Mouse (Mus musculus) intestine, postnatal 0 days (tissue): ENCODE measurements around the gene Smim23. TPM values are rescaled to one million over a fixed set of nuclear protein-coding genes. Genes with fewer than 3 reads are reported as not detected.

Source experiments
- ATAC-seq: fragments of 200-750 bp; cut with Nextera tagmentation; 2 replicates; pipeline ENCODE4 v1.8.0; 2017; ENCODE audit warnings: mild to moderate bottlenecking, moderate TSS enrichment, moderate library complexity
- H3K27ac ChIP-seq: fragments of 300-500 bp; sonication (generic); 2 replicates; pipeline ENCODE4 v1.5.1; 2014; ENCODE audit warnings: mild to moderate bottlenecking, low read depth, low read length, moderate library complexity
- H3K27me3 ChIP-seq: fragments of 300-500 bp; sonication (generic); replicated peaks from 2 replicates; pipeline ENCODE4 v1.6.1; 2014; ENCODE audit warnings: low read length, mixed read lengths; ENCODE audit not compliant: control insufficient read depth, insufficient read depth
- H3K36me3 ChIP-seq: fragments of 300-500 bp; sonication (generic); 2 replicates; pipeline ENCODE4 v1.6.1; 2014; ENCODE audit warnings: mild to moderate bottlenecking, moderate library complexity; ENCODE audit not compliant: control insufficient read depth, insufficient read depth
- H3K4me1 ChIP-seq: fragments of 300-500 bp; sonication (generic); replicated peaks from 2 replicates; pipeline ENCODE4 v1.6.1; 2014; ENCODE audit warnings: antibody characterized with exemption, low read length, mixed read lengths; ENCODE audit not compliant: control insufficient read depth, insufficient read depth
- H3K4me2 ChIP-seq: fragments of 300-500 bp; sonication (generic); replicated peaks from 2 replicates; pipeline ENCODE4 v1.6.1; 2014; ENCODE audit warnings: low read depth, mild to moderate bottlenecking, moderate library complexity
- H3K4me3 ChIP-seq: fragments of 300-500 bp; sonication (generic); 2 replicates; pipeline ENCODE4 v1.5.1; 2014; ENCODE audit warnings: low read depth, low read length
- H3K9ac ChIP-seq: fragments of 300-500 bp; sonication (generic); 2 replicates; pipeline ENCODE4 v1.6.1; 2014; ENCODE audit warnings: mild to moderate bottlenecking, low read depth, low read length
- H3K9me3 ChIP-seq: fragments of 300-500 bp; sonication (generic); 2 replicates; pipeline ENCODE4 v1.6.1; 2016; ENCODE audit warnings: mixed run types; ENCODE audit not compliant: control insufficient read depth
- CTCF ChIP-seq: sonication (generic); IDR thresholded peaks from 2 replicates; pipeline ENCODE4 v1.5.1; 2016; ENCODE audit warnings: low read depth, mild to moderate bottlenecking, control low read depth, antibody characterized with exemption, moderate library complexity
- WGBS: fragments of 180-500 bp; shearing (Covaris S2); extraction: QIAGEN DNeasy Blood & Tissue Kit; methylation state at CpG from one replicate; pipeline ENCODE4 v1.1.7; 2014; 5-methylcytosine and 5-hydroxymethylcytosine counted together
- polyA plus RNA-seq: library from polyadenylated mRNA; unstranded; fragments of >200 nt; fragmentation: Nextera tagmentation; extraction: Ambion mirVana; gene quantifications from 2 replicates; pipeline ENCODE4 v1.2.1, GENCODE M21; 2015

Smim23 gene
- polyA plus RNA-seq, 1 experiment from 2014 or later: not detected

DNA sequence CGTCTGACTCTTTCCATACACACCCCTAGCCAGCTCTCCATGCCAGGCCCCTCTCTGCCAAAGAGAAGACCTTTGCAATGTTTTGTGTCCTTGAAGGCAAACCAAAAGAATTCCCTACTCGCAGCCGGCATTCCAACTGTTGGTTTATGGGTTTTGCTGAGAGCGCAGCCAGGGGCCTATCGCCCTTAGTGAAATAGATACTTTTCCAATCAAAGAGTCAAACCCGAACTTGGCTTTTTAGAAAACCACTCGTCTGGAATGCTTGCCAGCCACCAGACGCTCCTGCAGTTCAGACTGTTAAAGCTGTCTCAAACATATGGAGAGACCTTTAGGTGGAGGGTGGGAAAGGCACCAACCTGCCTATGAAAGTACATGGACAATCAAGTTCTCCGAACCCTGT is 15.9 kb upstream of the Smim23 start:
- Histone ChIP-seq H3K36me3 (no peaks in the 10 kb centered on the region), H3K9me3 (no peaks in the 10 kb centered on the region; the same call in 1 of the 2 replicates), H3K9ac (no peak overlapping the region), H3K27ac (no peak overlapping the region), H3K4me2 (no peak overlapping the region), H3K4me3 (no peak overlapping the region), H3K27me3 (no peaks in the 10 kb centered on the region), H3K4me1 (no peaks in the 10 kb centered on the region)
- ATAC-seq: no peak
- 75% methylated on average over 9 of the region's 9 CpGs for WGBS
- no peak for TF ChIP-seq CTCF

- no peak for TF ChIP-seq CTCF
- H3K27ac ChIP-seq: no peak overlapping the region
- no peak overlapping the region for H3K4me2 ChIP-seq
- WGBS: 38% methylated on average over 8 of the region's 8 CpGs
- no peak overlapping the region for H3K4me3 ChIP-seq
- H3K4me1 ChIP-seq: no peaks in the 10 kb centered on the region
- no peaks in the 10 kb centered on the region; the same call in 1 of the 2 replicates for H3K9me3 ChIP-seq
- ATAC-seq: no peak
- no peak overlapping the region for H3K9ac ChIP-seq
- no peaks in the 10 kb centered on the region for H3K36me3 ChIP-seq
- H3K27me3 ChIP-seq: no peaks in the 10 kb centered on the region
These were observed 10.6 kb upstream of the Smim23 start for GRCm38 (mm10) chr11:32835022-32835421.

DNA sequence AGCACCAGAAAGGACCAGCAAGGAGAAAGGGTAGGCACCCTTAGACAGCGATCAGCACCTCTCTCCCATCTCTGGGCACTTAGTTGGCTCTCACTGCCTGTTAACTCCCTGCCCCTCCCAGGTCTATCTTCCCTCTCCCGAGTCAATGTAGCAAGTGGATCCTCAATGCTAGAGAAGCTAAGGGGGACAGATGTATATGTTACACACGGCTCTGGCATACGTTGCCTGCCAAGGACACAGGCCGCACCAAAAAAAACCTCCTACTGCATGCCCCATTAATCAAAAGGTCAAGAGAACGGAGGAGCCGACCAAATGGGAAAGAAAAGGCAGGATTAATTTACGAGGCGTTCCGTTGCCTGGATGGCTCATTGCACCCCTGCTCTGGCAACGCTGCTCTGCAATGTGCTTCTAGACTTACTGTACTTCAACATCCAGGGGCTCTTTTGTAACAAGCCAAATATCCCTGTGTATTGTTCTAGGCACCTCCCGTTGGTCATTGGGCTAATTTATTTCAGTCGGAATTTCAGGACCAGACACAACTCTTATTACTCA is 10.0 kb upstream of the Smim23 start:
- TF ChIP-seq CTCF: no peak
- no peaks in the 10 kb centered on the region; the same call in 1 of the 2 replicates for H3K9me3 ChIP-seq
- no peak overlapping the region for H3K9ac ChIP-seq
- H3K27me3 ChIP-seq: no peaks in the 10 kb centered on the region
- WGBS: 42% methylated on average over 13 of the region's 13 CpGs
- no peaks in the 10 kb centered on the region for H3K4me1 ChIP-seq
- no peak overlapping the region for H3K27ac ChIP-seq
- no peaks in the 10 kb centered on the region for H3K36me3 ChIP-seq
- H3K4me3 ChIP-seq: no peak overlapping the region
- no peak for ATAC-seq
- H3K4me2 ChIP-seq: no peak overlapping the region

- WGBS: 52% methylated on average over 12 of the region's 12 CpGs
- Histone ChIP-seq H3K27ac (no peak overlapping the region), H3K4me3 (no peak overlapping the region), H3K36me3 (no peaks in the 10 kb centered on the region), H3K9me3 (no peaks in the 10 kb centered on the region), H3K9ac (no peak overlapping the region), H3K4me1 (no peaks in the 10 kb centered on the region), H3K27me3 (no peaks in the 10 kb centered on the region), H3K4me2 (no peak overlapping the region)
- no peak for TF ChIP-seq CTCF
- ATAC-seq: peak; percentile 63
These were observed 6.8 kb downstream of the Smim23 start for GRCm38 (mm10) chr11:32817566-32817965.

DNA sequence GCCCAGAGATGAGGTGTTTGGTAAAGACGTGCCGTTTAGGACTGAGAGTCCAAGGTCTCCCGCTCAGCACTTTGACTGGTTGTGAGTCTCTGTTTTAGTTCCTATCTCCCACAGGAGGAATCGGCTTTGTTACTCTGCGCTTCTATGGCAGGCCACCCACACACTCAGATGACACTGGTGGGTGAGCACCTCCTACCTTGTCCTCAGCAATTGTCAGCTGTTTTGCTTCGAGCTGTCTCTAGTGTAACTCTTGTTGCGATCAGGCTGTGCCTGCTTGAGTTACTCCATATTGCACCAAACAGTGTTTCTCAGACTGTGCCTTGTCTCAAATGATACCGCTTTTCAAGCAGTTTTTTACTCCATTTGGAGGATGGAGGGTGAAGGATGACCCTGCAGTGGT is 10.1 kb downstream of the Smim23 start:
- H3K9me3 ChIP-seq: no peaks in the 10 kb centered on the region
- no peak overlapping the region for H3K4me2 ChIP-seq
- no peak overlapping the region for H3K9ac ChIP-seq
- no peaks in the 10 kb centered on the region for H3K4me1 ChIP-seq
- H3K27me3 ChIP-seq: no peaks in the 10 kb centered on the region
- ATAC-seq: no peak
- WGBS: 79% methylated on average over 8 of the region's 8 CpGs
- no peaks in the 10 kb centered on the region for H3K36me3 ChIP-seq
- no peak overlapping the region for H3K27ac ChIP-seq
- no peak for TF ChIP-seq CTCF
- no peak overlapping the region for H3K4me3 ChIP-seq

- H3K9ac ChIP-seq: no peak overlapping the region
- WGBS: 70% methylated on average over 1 of the region's 1 CpGs
- no peaks in the 10 kb centered on the region for H3K27me3 ChIP-seq
- H3K4me2 ChIP-seq: no peak overlapping the region
- no peak overlapping the region for H3K27ac ChIP-seq
- H3K36me3 ChIP-seq: no peaks in the 10 kb centered on the region
- no peak for ATAC-seq
- no peaks in the 10 kb centered on the region for H3K9me3 ChIP-seq
- H3K4me3 ChIP-seq: no peak overlapping the region
- peak; percentile 21; the same call in 1 of the 2 replicates for TF ChIP-seq CTCF
- H3K4me1 ChIP-seq: no peaks in the 10 kb centered on the region
These were observed 15.3 kb downstream of the Smim23 start for GRCm38 (mm10) chr11:32809091-32809490.

GRCm38 (mm10) chr11:32805958-32806357 is 18.4 kb downstream of the Smim23 start:
- H3K36me3 ChIP-seq: no peaks in the 10 kb centered on the region
- H3K4me2 ChIP-seq: no peak overlapping the region
- TF ChIP-seq CTCF: peak; percentile 79
- no peak for ATAC-seq
- H3K27ac ChIP-seq: no peak overlapping the region
- no peak overlapping the region for H3K4me3 ChIP-seq
- no peaks in the 10 kb centered on the region for H3K27me3 ChIP-seq
- 16% methylated on average over 2 of the region's 2 CpGs for WGBS
- no peak overlapping the region for H3K9ac ChIP-seq
- no peaks in the 10 kb centered on the region for H3K9me3 ChIP-seq
- no peaks in the 10 kb centered on the region for H3K4me1 ChIP-seq
